Mouse (Mus musculus): Measurements from ENCODE around the gene Gm28047. TPM values are rescaled to one million over a fixed set of nuclear protein-coding genes. Genes with fewer than 3 reads are reported as not detected.

Gene Gm28047
- polyA plus RNA-seq, 1 experiment, result not detected

- TF ChIP-seq USF1 (IDR thresholded peaks at IDR 0.05; ENCODE audit: low read depth), result no peak
- no peak for TF ChIP-seq CEBPB (IDR thresholded peaks at IDR 0.05; ENCODE audit: low read depth)
- TF ChIP-seq FOSL1 (IDR thresholded peaks at IDR 0.05; ENCODE audit: insufficient read depth, low read length, poor library complexity, severe bottlenecking), result no peak
- TF ChIP-seq MYOG (IDR thresholded peaks at IDR 0.05; ENCODE audit: control insufficient read depth, extremely low read depth, insufficient read length), result no peak
- TF ChIP-seq CTCF (IDR thresholded peaks at IDR 0.05; ENCODE audit: control insufficient read depth, insufficient read depth, insufficient read length), result no peak
- TF ChIP-seq MYOD1 (IDR thresholded peaks at IDR 0.05; ENCODE audit: control insufficient read depth, insufficient read length, low read depth), result no peak
- no peak for TF ChIP-seq MAX (IDR thresholded peaks at IDR 0.05)
- Histone ChIP-seq H3ac (ENCODE audit: control insufficient read depth, insufficient read length, low read depth) (no peak overlapping the region), H3K79me3 (ENCODE audit: low read depth) (no peaks in the 10 kb centered on the region), H3K79me2 (ENCODE audit: control insufficient read depth, insufficient read depth) (peaks cover 11% of the 10 kb centered on the region), H3K27me3 (ENCODE audit: control insufficient read depth, insufficient read depth, insufficient read length) (no peaks in the 10 kb centered on the region), H3K4me3 (ENCODE audit: insufficient read depth, poor library complexity, severe bottlenecking) (no peak overlapping the region), H3K36me3 (ENCODE audit: control insufficient read depth, insufficient read depth) (peaks cover 44% of the 10 kb centered on the region)
Measured at GRCm38 (mm10) chr15:102506864-102507263, 118.0 kb downstream of the Gm28047 start.

GRCm38 (mm10) chr15:102506464-102506830 lies 118.4 kb downstream of the Gm28047 start:
- Histone ChIP-seq H3ac (ENCODE audit: control insufficient read depth, insufficient read length, low read depth) (no peak overlapping the region), H3K36me3 (ENCODE audit: control insufficient read depth, insufficient read depth) (peaks cover 48% of the 10 kb centered on the region)
- TF ChIP-seq USF1 (IDR thresholded peaks at IDR 0.05; ENCODE audit: low read depth) (no peak), FOSL1 (IDR thresholded peaks at IDR 0.05; ENCODE audit: insufficient read depth, low read length, poor library complexity, severe bottlenecking) (no peak), CTCF (IDR thresholded peaks at IDR 0.05; ENCODE audit: control insufficient read depth, insufficient read depth, insufficient read length) (no peak), MAX (IDR thresholded peaks at IDR 0.05) (no peak), MYOD1 (IDR thresholded peaks at IDR 0.05; ENCODE audit: control insufficient read depth, insufficient read length, low read depth) (no peak), MYOG (IDR thresholded peaks at IDR 0.05; ENCODE audit: control insufficient read depth, extremely low read depth, insufficient read length) (no peak), CEBPB (IDR thresholded peaks at IDR 0.05; ENCODE audit: low read depth) (no peak)

GRCm38 (mm10) chr15:102505770-102506463 lies 119.0 kb downstream of the Gm28047 start:
- TF ChIP-seq CTCF (IDR thresholded peaks at IDR 0.05; ENCODE audit: control insufficient read depth, insufficient read depth, insufficient read length) (no peak), MYOD1 (IDR thresholded peaks at IDR 0.05; ENCODE audit: control insufficient read depth, insufficient read length, low read depth) (no peak), MYOG (IDR thresholded peaks at IDR 0.05; ENCODE audit: control insufficient read depth, extremely low read depth, insufficient read length) (no peak), MAX (IDR thresholded peaks at IDR 0.05) (no peak), CEBPB (IDR thresholded peaks at IDR 0.05; ENCODE audit: low read depth) (no peak), USF1 (IDR thresholded peaks at IDR 0.05; ENCODE audit: low read depth) (no peak), FOSL1 (IDR thresholded peaks at IDR 0.05; ENCODE audit: insufficient read depth, low read length, poor library complexity, severe bottlenecking) (no peak)
- Histone ChIP-seq H3K4me3 (ENCODE audit: insufficient read depth, poor library complexity, severe bottlenecking) (no peak overlapping the region), H3ac (ENCODE audit: control insufficient read depth, insufficient read length, low read depth) (no peak overlapping the region), H3K79me3 (ENCODE audit: low read depth) (no peaks in the 10 kb centered on the region), H3K79me2 (ENCODE audit: control insufficient read depth, insufficient read depth) (peaks cover 6% of the 10 kb centered on the region), H3K36me3 (ENCODE audit: control insufficient read depth, insufficient read depth) (peaks cover 54% of the 10 kb centered on the region), H3K27me3 (ENCODE audit: control insufficient read depth, insufficient read depth, insufficient read length) (no peaks in the 10 kb centered on the region)

More at GRCm38 (mm10) chr15:102506464-102506830, 118.4 kb downstream of the Gm28047 start:
- Histone ChIP-seq H3K27me3 (ENCODE audit: control insufficient read depth, insufficient read depth, insufficient read length) (no peaks in the 10 kb centered on the region), H3K4me3 (ENCODE audit: insufficient read depth, poor library complexity, severe bottlenecking) (no peak overlapping the region), H3K79me2 (ENCODE audit: control insufficient read depth, insufficient read depth) (peaks cover 10% of the 10 kb centered on the region), H3K79me3 (ENCODE audit: low read depth) (no peaks in the 10 kb centered on the region)

- peaks cover 61% of the 10 kb centered on the region for H3K36me3 ChIP-seq (ENCODE audit: control insufficient read depth, insufficient read depth)
- TF ChIP-seq USF1 (IDR thresholded peaks at IDR 0.05; ENCODE audit: low read depth) (no peak), CEBPB (IDR thresholded peaks at IDR 0.05; ENCODE audit: low read depth) (no peak), MAX (IDR thresholded peaks at IDR 0.05) (no peak), MYOD1 (IDR thresholded peaks at IDR 0.05; ENCODE audit: control insufficient read depth, insufficient read length, low read depth) (no peak), CTCF (IDR thresholded peaks at IDR 0.05; ENCODE audit: control insufficient read depth, insufficient read depth, insufficient read length) (no peak), FOSL1 (IDR thresholded peaks at IDR 0.05; ENCODE audit: insufficient read depth, low read length, poor library complexity, severe bottlenecking) (no peak), MYOG (IDR thresholded peaks at IDR 0.05; ENCODE audit: control insufficient read depth, extremely low read depth, insufficient read length) (no peak)
- no peaks in the 10 kb centered on the region for H3K27me3 ChIP-seq (ENCODE audit: control insufficient read depth, insufficient read depth, insufficient read length)
Measured at GRCm38 (mm10) chr15:102505073-102505769, 119.6 kb downstream of the Gm28047 start.

GRCm38 (mm10) chr15:102503924-102504782 lies 120.7 kb downstream of the Gm28047 start:
- no peak overlapping the region for H3ac ChIP-seq (ENCODE audit: control insufficient read depth, insufficient read length, low read depth)
- H3K79me3 ChIP-seq (ENCODE audit: low read depth), result no peaks in the 10 kb centered on the region
- no peaks in the 10 kb centered on the region for H3K27me3 ChIP-seq (ENCODE audit: control insufficient read depth, insufficient read depth, insufficient read length)
- TF ChIP-seq FOSL1 (IDR thresholded peaks at IDR 0.05; ENCODE audit: insufficient read depth, low read length, poor library complexity, severe bottlenecking) (no peak), CEBPB (IDR thresholded peaks at IDR 0.05; ENCODE audit: low read depth) (no peak), CTCF (IDR thresholded peaks at IDR 0.05; ENCODE audit: control insufficient read depth, insufficient read depth, insufficient read length) (no peak), MYOG (IDR thresholded peaks at IDR 0.05; ENCODE audit: control insufficient read depth, extremely low read depth, insufficient read length) (no peak), MAX (IDR thresholded peaks at IDR 0.05) (no peak), USF1 (IDR thresholded peaks at IDR 0.05; ENCODE audit: low read depth) (no peak), MYOD1 (IDR thresholded peaks at IDR 0.05; ENCODE audit: control insufficient read depth, insufficient read length, low read depth) (no peak)
- H3K36me3 ChIP-seq (ENCODE audit: control insufficient read depth, insufficient read depth), result peaks cover 71% of the 10 kb centered on the region
- H3K4me3 ChIP-seq (ENCODE audit: insufficient read depth, poor library complexity, severe bottlenecking), result no peak overlapping the region
- H3K79me2 ChIP-seq (ENCODE audit: control insufficient read depth, insufficient read depth), result no peaks in the 10 kb centered on the region

More at GRCm38 (mm10) chr15:102505073-102505769, 119.6 kb downstream of the Gm28047 start:
- no peaks in the 10 kb centered on the region for H3K79me3 ChIP-seq (ENCODE audit: low read depth)
- H3K4me3 ChIP-seq (ENCODE audit: insufficient read depth, poor library complexity, severe bottlenecking), result no peak overlapping the region
- no peak overlapping the region for H3ac ChIP-seq (ENCODE audit: control insufficient read depth, insufficient read length, low read depth)
- peaks cover 5% of the 10 kb centered on the region for H3K79me2 ChIP-seq (ENCODE audit: control insufficient read depth, insufficient read depth)
